Mouse (Mus musculus) embryonic facial prominence, embryonic 12.5 days (tissue): Measurements from ENCODE around the gene Alkbh3. TPM values are rescaled to one million over a fixed set of nuclear protein-coding genes. Genes with fewer than 3 reads are reported as not detected.
A peak's percentile ranks its signal among the peaks of the same experiment; 100 is the strongest.

Experiments
- ATAC-seq: fragments of 200-750 bp; cut with Nextera tagmentation; 2 replicates; pipeline ENCODE4 v1.8.0; 2017; ENCODE audit not compliant: insufficient number of reproducible peaks, insufficient read depth, low FRiP score, low TSS enrichment
- H3K27ac ChIP-seq: fragments of 300-500 bp; sonication (generic); 2 replicates; pipeline ENCODE4 v1.5.1; 2016; ENCODE audit warnings: mild to moderate bottlenecking
- H3K27me3 ChIP-seq: fragments of 300-500 bp; sonication (generic); 2 replicates; pipeline ENCODE4 v1.6.1; 2016; ENCODE audit warnings: mild to moderate bottlenecking, moderate library complexity
- H3K36me3 ChIP-seq: fragments of 300-500 bp; sonication (generic); 2 replicates; pipeline ENCODE4 v1.6.1; 2016; ENCODE audit warnings: mild to moderate bottlenecking
- H3K4me1 ChIP-seq: fragments of 300-500 bp; sonication (generic); 2 replicates; pipeline ENCODE4 v1.6.1; 2016
- H3K4me2 ChIP-seq: fragments of 300-500 bp; sonication (generic); replicated peaks from 2 replicates; pipeline ENCODE4 v1.6.1; 2016; ENCODE audit warnings: mild to moderate bottlenecking, moderate library complexity
- H3K4me3 ChIP-seq: fragments of 300-500 bp; sonication (generic); 2 replicates; pipeline ENCODE4 v1.5.1; 2016; ENCODE audit warnings: mild to moderate bottlenecking
- H3K9ac ChIP-seq: fragments of 300-500 bp; sonication (generic); 2 replicates; pipeline ENCODE4 v1.6.1; 2016; ENCODE audit warnings: mild to moderate bottlenecking, moderate library complexity
- H3K9me3 ChIP-seq: fragments of 300-500 bp; sonication (generic); 2 replicates; pipeline ENCODE4 v1.6.1; 2016; ENCODE audit warnings: mild to moderate bottlenecking, moderate library complexity
- WGBS: fragments of 180-500 bp; shearing (Covaris S2); methylation state at CpG from one replicate; pipeline ENCODE4 v1.1.7; 2016; 5-methylcytosine and 5-hydroxymethylcytosine counted together
- polyA plus RNA-seq: library from polyadenylated mRNA; unstranded; fragments of >200 nt; fragmentation: Nextera tagmentation; extraction: Ambion mirVana; gene quantifications from 2 replicates; pipeline ENCODE4 v1.2.1, GENCODE M21; 2016

Alkbh3 gene
- 65.0 and 74.9 TPM in 2 replicates for polyA plus RNA-seq

GRCm38 (mm10) chr2:94010335-94011291 is at the start of gene Alkbh3:
TSS of gene Alkbh3 (minus strand) at chr2:94010807.
- Histone ChIP-seq H3K9me3 (no peaks in the 10 kb centered on the region), H3K9ac (peak within 1 kb of the TSS; percentile 82), H3K4me3 (peak within 1 kb of the TSS; percentile 85), H3K27ac (no peak within 1 kb of the TSS), H3K36me3 (peaks cover 26% of the 10 kb centered on the region), H3K4me2 (peak within 1 kb of the TSS; percentile 75), H3K27me3 (no peaks in the 10 kb centered on the region), H3K4me1 (peaks cover 5% of the 10 kb centered on the region)
- peak; percentile 94 for ATAC-seq
- 4% methylated on average over 47 of the region's 47 CpGs for WGBS

GRCm38 (mm10) chr2:94059459-94059858 is 48.9 kb upstream of the Alkbh3 start:
- WGBS = 82% methylated on average over 5 of the region's 5 CpGs
- H3K27ac ChIP-seq = no peak overlapping the region
- no peak overlapping the region for H3K4me2 ChIP-seq
- no peaks in the 10 kb centered on the region for H3K9me3 ChIP-seq
- no peaks in the 10 kb centered on the region for H3K36me3 ChIP-seq
- H3K4me1 ChIP-seq = no peaks in the 10 kb centered on the region
- no peak overlapping the region for H3K9ac ChIP-seq
- H3K4me3 ChIP-seq = no peak overlapping the region
- no peaks in the 10 kb centered on the region for H3K27me3 ChIP-seq
- ATAC-seq = no peak

DNA sequence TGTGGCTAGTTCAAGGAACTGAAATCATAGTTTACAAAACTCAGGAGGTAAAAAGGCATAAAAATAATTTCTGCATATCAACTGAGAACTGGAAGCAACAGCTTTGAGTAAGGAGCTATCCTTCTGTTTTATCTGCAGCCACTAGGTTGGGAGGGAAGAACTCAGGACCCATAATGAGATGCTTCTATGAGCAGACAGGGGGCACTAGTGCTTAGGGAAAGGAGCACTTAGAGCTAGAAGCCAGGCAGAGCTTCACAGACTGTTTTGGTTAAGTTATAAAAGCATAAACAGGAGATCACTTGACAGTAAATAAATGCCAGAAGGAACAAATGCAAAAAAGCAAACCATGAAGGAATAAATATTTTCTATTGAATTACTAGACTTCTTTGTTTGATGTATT is 44.2 kb upstream of the Alkbh3 start:
- Histone ChIP-seq H3K9me3 (no peaks in the 10 kb centered on the region), H3K9ac (no peak overlapping the region), H3K27me3 (no peaks in the 10 kb centered on the region), H3K36me3 (peaks cover 3% of the 10 kb centered on the region; the same call in 1 of the 2 replicates), H3K4me3 (no peak overlapping the region), H3K27ac (no peak overlapping the region), H3K4me2 (no peak overlapping the region), H3K4me1 (peaks cover 3% of the 10 kb centered on the region; the same call in 1 of the 2 replicates)
- ATAC-seq = no peak

GRCm38 (mm10) chr2:94051952-94052351 is 41.3 kb upstream of the Alkbh3 start:
- Histone ChIP-seq H3K4me2 (no peak overlapping the region), H3K4me3 (no peak overlapping the region), H3K4me1 (peaks cover 13% of the 10 kb centered on the region), H3K27me3 (no peaks in the 10 kb centered on the region), H3K36me3 (peaks cover 3% of the 10 kb centered on the region; the same call in 1 of the 2 replicates), H3K27ac (no peak overlapping the region), H3K9ac (no peak overlapping the region), H3K9me3 (no peaks in the 10 kb centered on the region)
- ATAC-seq = no peak
- WGBS = 97% methylated on average over 5 of the region's 5 CpGs

DNA sequence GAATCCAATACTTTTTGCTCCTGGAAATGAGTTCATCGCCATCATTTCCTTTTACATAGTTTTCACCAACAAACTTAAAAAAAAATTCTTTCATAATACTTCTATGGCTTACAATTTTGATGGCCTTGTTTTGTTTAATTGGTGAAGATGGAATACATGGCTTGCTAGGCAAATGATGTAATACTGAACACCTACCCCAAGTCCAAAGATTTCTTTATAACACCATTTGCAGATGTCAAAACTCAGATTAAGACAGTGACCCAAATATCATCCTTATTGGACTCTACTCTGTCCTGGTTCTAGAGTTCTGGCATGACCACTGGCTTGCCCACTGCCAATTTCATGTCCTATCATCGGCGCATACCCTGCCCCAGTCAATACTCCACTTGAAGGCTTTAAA is 40.3 kb upstream of the Alkbh3 start:
- Histone ChIP-seq H3K36me3 (peaks cover 3% of the 10 kb centered on the region; the same call in 1 of the 2 replicates), H3K4me1 (peaks cover 13% of the 10 kb centered on the region), H3K9ac (no peak overlapping the region), H3K27me3 (no peaks in the 10 kb centered on the region), H3K27ac (no peak overlapping the region), H3K4me2 (no peak overlapping the region), H3K4me3 (no peak overlapping the region), H3K9me3 (no peaks in the 10 kb centered on the region)
- no peak for ATAC-seq
- 94% methylated on average over 3 of the region's 3 CpGs for WGBS

DNA sequence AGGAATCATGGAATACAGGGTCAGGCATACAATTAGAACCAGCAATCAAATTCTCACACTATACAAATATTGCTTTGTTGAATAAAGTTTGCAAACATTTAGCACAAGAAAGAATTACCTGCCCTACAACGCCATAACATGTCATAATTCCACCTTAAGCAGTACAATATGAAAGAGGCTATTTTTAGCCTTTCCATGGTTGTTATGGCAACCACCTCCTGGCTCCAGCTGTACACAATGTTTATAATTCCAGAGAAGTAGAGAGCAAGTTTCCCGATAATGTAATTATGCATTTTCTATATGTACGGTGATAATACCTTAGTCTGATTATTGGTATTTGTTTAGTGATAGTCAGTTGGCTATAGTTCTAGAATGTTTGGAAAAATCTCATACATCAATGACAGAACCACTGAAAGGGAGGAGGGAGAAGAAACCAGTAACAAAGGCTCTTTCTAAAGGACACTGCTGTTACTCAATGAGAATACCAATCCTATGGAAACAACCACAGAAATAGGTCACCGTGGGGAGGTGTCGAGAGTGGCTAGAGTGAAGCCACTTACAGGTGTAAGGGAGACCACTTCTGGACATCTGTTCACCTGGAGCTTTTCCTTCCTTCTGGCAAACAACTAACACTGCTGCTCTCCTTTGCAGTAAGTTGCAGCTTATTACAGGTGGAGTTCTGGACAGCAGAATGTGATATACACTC is 39.0 kb upstream of the Alkbh3 start:
- no peak overlapping the region for H3K4me2 ChIP-seq
- 0 out of 2 replicates have a peak overlapping the region, but pooled peaks have one; percentile 6 for H3K27ac ChIP-seq
- H3K4me1 ChIP-seq = peaks cover 13% of the 10 kb centered on the region
- WGBS = 68% methylated on average over 5 of the region's 5 CpGs
- no peak for ATAC-seq
- H3K9me3 ChIP-seq = no peaks in the 10 kb centered on the region
- H3K36me3 ChIP-seq = peaks cover 3% of the 10 kb centered on the region; the same call in 1 of the 2 replicates
- H3K27me3 ChIP-seq = no peaks in the 10 kb centered on the region
- H3K4me3 ChIP-seq = no peak overlapping the region
- no peak overlapping the region for H3K9ac ChIP-seq

DNA sequence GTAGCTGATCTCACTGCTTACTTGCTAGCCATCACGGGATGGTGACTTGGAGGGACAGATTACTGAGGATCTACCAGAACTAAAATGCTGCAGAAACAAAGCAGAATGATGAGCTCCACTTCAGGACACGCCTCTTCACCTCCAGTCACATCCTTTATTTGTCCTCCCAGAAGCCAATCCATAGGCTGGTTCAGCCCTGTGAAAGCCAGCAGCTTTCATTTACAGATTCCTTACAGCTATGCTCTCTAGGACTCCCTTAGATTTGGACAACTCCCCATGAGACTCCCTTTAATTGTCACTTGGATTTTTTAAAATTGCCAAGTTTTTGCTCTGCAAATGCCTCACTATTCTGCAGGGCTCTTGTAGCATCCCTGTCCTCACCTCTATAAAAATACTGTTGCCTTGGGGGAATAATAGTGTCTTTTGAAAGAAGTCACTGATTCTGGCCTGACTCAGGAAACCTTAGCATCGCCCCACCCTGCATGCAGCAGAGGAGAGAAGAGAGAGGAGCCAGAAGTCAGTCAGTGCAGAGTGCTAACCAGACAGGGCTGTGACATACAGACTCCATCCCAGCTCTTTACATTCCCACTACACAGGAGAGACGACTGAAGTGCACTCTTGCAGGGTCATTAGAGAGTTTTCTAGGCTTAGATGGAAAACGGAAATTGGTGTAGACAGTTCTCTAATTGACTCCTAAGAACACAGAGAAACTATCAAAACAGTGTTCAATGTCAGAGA is 38.3 kb upstream of the Alkbh3 start:
- no peaks in the 10 kb centered on the region for H3K9me3 ChIP-seq
- no peak overlapping the region for H3K4me2 ChIP-seq
- H3K27me3 ChIP-seq = no peaks in the 10 kb centered on the region
- H3K27ac ChIP-seq = no peak overlapping the region; the same call in 1 of the 2 replicates
- no peak overlapping the region for H3K9ac ChIP-seq
- 61% methylated on average over 5 of the region's 5 CpGs for WGBS
- ATAC-seq = peak; percentile 60; the same call in 1 of the 2 replicates
- peaks cover 13% of the 10 kb centered on the region for H3K4me1 ChIP-seq
- peaks cover 3% of the 10 kb centered on the region; the same call in 1 of the 2 replicates for H3K36me3 ChIP-seq
- H3K4me3 ChIP-seq = no peak overlapping the region

DNA sequence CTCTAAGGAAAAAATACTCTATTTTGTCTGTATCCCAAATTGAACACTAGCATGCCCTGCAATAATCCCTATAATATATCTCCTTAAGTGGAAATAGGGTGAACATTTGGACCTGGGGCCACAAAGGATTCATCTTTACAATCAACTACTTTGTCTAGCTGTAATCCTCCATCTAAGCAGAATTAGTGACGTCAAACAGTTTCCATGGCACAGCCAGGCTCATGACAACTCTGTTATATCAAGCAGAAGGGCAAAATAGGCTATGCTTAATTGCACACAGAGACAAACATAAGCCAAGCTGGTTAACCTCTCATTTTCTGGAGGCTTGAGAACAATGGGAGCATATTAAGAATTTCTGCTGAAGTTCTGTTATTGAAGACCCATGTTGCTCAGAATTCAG is 37.7 kb upstream of the Alkbh3 start:
- Histone ChIP-seq H3K4me1 (peaks cover 13% of the 10 kb centered on the region), H3K36me3 (peaks cover 3% of the 10 kb centered on the region; the same call in 1 of the 2 replicates), H3K4me3 (no peak overlapping the region), H3K4me2 (no peak overlapping the region), H3K9me3 (no peaks in the 10 kb centered on the region), H3K27ac (no peak overlapping the region), H3K9ac (no peak overlapping the region), H3K27me3 (no peaks in the 10 kb centered on the region)
- no peak for ATAC-seq
- 49% methylated on average over 1 of the region's 1 CpGs for WGBS

GRCm38 (mm10) chr2:94045411-94046090 is 34.9 kb upstream of the Alkbh3 start:
- H3K4me2 ChIP-seq = no peak overlapping the region
- no peak overlapping the region for H3K4me3 ChIP-seq
- H3K9me3 ChIP-seq = no peaks in the 10 kb centered on the region
- WGBS = 52% methylated on average over 6 of the region's 6 CpGs
- ATAC-seq = no peak
- no peak overlapping the region for H3K27ac ChIP-seq
- H3K4me1 ChIP-seq = peaks cover 13% of the 10 kb centered on the region
- H3K9ac ChIP-seq = no peak overlapping the region
- H3K36me3 ChIP-seq = no peaks in the 10 kb centered on the region
- no peaks in the 10 kb centered on the region for H3K27me3 ChIP-seq

DNA sequence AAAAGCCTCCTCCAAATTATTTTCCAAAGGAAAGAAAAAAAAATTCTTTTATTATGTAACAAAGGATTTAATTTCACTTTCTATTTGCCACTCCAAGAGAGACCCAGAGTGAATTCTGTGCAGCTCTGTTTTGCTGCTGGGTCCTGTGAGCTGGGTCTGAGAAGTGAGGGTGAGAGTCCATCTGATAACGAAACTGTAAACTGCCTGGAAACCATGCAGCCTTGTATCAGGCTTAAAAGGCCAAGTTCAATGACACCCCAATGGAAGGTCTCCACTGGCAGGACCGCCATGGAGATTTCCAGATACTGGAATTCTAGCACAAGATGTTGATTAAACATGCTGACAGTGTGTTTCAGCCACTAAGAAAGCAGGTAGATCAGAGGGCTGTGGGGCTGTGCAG is 33.6 kb upstream of the Alkbh3 start:
- peaks cover 6% of the 10 kb centered on the region for H3K4me1 ChIP-seq
- H3K4me3 ChIP-seq = no peak overlapping the region
- H3K27ac ChIP-seq = no peak overlapping the region
- no peaks in the 10 kb centered on the region for H3K27me3 ChIP-seq
- 88% methylated on average over 2 of the region's 2 CpGs for WGBS
- H3K9me3 ChIP-seq = no peaks in the 10 kb centered on the region
- no peak overlapping the region for H3K9ac ChIP-seq
- no peak overlapping the region for H3K4me2 ChIP-seq
- H3K36me3 ChIP-seq = no peaks in the 10 kb centered on the region
- ATAC-seq = no peak

GRCm38 (mm10) chr2:94043662-94044061 is 33.1 kb upstream of the Alkbh3 start:
- no peak overlapping the region for H3K4me2 ChIP-seq
- no peaks in the 10 kb centered on the region for H3K27me3 ChIP-seq
- no peaks in the 10 kb centered on the region for H3K36me3 ChIP-seq
- no peaks in the 10 kb centered on the region for H3K9me3 ChIP-seq
- peaks cover under 1% of the 10 kb centered on the region for H3K4me1 ChIP-seq
- no peak for ATAC-seq
- no peak overlapping the region for H3K4me3 ChIP-seq
- H3K9ac ChIP-seq = no peak overlapping the region
- H3K27ac ChIP-seq = no peak overlapping the region
- WGBS = 55% methylated on average over 5 of the region's 5 CpGs
